Mouse (Mus musculus) left cerebral cortex, adult 2 months (tissue): Measurements from ENCODE around the gene Lsamp. TPM values are rescaled to one million over a fixed set of nuclear protein-coding genes. Genes with fewer than 3 reads are reported as not detected.
A peak's percentile ranks its signal among the peaks of the same experiment; 100 is the strongest.

Experiments
- DNase-seq, 2 experiments: peaks; one replicate each; pipeline ENCODE4 v3.0.0; 2021 to 2022; ENCODE audit warnings: low spot score in 2 of 2, mixed read lengths in 1 of 2; ENCODE audit errors: extremely low spot score in 1 of 2
- H3K27ac ChIP-seq: fragments of 200-600 bp; 2 replicates; pipeline ENCODE4 v1.8.1; 2022
- H3K4me3 ChIP-seq: fragments of 200-600 bp; 2 replicates; pipeline ENCODE4 v1.8.1; 2022
- CTCF ChIP-seq: fragments of 200-600 bp; IDR thresholded peaks from 2 replicates; pipeline ENCODE4 v1.8.1; 2022; ENCODE audit warnings: antibody characterized with exemption, mild to moderate bottlenecking, moderate library complexity
- intact Hi-C: fragments of 180-260 bp; cut with DNase I; formaldehyde crosslinking; loops from one replicate; pipeline ENCODE4 v1.15.1; 2025
- total RNA-seq, 2 experiments: library from RNA; stranded (reverse); gene quantifications; 2 replicates each; pipeline ENCODE4 v1.2.3; 2021

Lsamp gene
- total RNA-seq, 2 experiments from 2014 or later, result 245 to 265 TPM

GRCm38 (mm10) chr16:41551851-41552262 lies 1567.7 kb downstream of the Lsamp start:
- H3K27ac ChIP-seq, result peak overlapping the region; percentile 58
- no peak for TF ChIP-seq CTCF
- DNase-seq, result peak in 1 of 2 experiments; percentile 49
- intact Hi-C loops, result no loop called here
- H3K4me3 ChIP-seq, result no peak overlapping the region

- intact Hi-C loops, result no loop called here
- H3K4me3 ChIP-seq, result no peak overlapping the region
- TF ChIP-seq CTCF, result no peak
- no peak for DNase-seq
- H3K27ac ChIP-seq, result no peak overlapping the region
These were observed 1572.9 kb downstream of the Lsamp start for GRCm38 (mm10) chr16:41557104-41557503.

DNA sequence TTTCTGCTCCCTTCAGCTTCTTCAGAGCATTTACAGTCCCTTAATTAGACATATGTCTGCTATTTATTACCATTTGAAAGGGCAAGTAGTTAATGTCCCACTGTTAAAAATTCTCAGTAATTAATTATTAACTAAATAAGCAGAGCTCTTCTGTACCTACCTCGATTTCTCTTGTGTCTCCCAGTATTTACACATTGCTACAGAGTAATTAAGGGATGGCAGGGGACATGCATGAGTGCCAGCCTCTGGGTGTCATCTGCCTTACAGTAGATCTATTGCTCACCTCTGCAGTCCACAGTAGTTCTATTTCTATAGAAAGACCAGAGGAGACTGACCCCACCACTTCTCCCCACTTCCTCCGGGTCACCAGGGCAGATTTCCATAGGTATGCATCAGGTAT lies 1581.1 kb downstream of the Lsamp start:
- DNase-seq, result no peak
- H3K4me3 ChIP-seq, result no peak overlapping the region
- intact Hi-C loops, result no loop called here
- TF ChIP-seq CTCF, result no peak
- H3K27ac ChIP-seq, result no peak overlapping the region

DNA sequence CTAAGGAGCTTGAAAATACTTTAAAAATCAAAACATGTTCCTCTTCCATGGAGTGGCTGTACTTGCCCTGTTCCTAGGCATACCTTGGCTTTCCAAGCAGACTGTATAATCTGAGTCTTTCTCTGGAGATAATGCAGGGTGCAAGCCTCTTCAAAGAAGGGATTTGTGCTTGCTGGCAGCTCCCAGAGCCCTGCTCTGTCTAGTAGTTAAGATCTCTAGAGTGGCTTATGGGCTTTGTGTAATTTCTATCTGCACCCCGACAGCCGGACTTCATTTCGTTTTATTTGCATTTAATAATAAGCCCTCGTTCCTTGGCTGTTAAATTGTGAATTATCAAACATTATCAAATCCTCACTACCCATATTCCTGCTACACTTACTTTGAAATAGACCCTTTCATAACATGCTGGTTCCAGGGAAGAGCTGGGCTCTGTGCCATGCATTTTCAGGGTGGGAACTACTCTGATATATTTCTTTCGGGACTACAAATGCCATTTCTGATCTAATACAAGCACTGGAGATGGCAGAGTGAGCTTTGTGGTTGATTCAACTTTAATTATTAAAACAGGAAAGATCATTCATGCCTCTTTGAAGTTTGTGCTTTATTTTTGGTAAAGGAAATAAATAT lies 1604.6 kb downstream of the Lsamp start:
- DNase-seq, result no peak
- no peak for TF ChIP-seq CTCF
- Histone ChIP-seq H3K27ac (no peak overlapping the region), H3K4me3 (no peak overlapping the region)
- intact Hi-C loops, result no loop called here

- Histone ChIP-seq H3K27ac (no peak overlapping the region), H3K4me3 (no peak overlapping the region)
- intact Hi-C loops, result no loop called here
- no peak for TF ChIP-seq CTCF
- DNase-seq, result no peak
These were observed 1628.1 kb downstream of the Lsamp start for GRCm38 (mm10) chr16:41612229-41612628.

DNA sequence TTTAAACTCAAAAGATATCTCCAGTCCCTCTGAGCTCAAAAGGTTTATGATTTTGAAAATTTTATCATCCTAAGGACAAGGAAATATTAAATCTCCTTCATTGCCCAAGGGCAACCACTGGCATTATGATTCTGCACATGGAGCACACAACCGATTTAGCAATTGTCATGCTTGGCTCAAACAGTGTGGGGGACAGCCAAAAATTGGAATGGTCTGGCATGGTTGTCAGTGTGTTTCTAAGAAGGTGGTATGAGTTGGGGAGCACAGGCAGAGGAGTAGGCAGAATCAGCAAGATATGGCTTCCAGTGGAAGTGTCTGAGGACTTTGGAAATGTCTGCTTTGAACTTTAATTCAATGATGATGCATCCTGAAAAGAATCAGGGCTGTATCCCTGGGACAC lies 1639.7 kb downstream of the Lsamp start:
- H3K4me3 ChIP-seq, result no peak overlapping the region
- intact Hi-C loops, result no loop called here
- no peak overlapping the region for H3K27ac ChIP-seq
- no peak for TF ChIP-seq CTCF
- no peak for DNase-seq

DNA sequence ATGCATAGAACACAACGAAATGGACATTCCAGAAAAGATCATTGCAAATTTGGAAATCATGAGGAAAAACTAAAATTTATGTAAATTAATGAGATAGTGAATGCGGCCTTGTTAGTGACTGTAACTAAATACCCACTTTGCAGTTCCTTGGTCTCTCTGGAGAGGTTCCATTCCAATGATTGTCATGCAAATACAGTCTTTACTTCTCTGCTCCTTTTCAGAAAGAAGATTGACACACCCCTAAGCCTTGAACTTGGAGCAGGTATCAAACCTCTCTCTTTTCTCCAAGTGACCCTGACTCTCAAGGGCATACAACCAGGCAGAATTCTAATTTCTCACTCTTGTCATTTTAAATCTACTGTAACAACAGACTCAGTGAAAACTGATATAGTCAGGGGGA lies 1649.7 kb downstream of the Lsamp start:
- intact Hi-C loops, result no loop called here
- Histone ChIP-seq H3K4me3 (no peak overlapping the region), H3K27ac (no peak overlapping the region)
- no peak for TF ChIP-seq CTCF
- DNase-seq, result no peak

GRCm38 (mm10) chr16:41640876-41641275 lies 1656.7 kb downstream of the Lsamp start:
- H3K4me3 ChIP-seq, result no peak overlapping the region
- intact Hi-C loops, result no loop called here
- no peak for DNase-seq
- no peak for TF ChIP-seq CTCF
- H3K27ac ChIP-seq, result no peak overlapping the region

GRCm38 (mm10) chr16:41653261-41653660 lies 1669.1 kb downstream of the Lsamp start:
- no peak for TF ChIP-seq CTCF
- Histone ChIP-seq H3K4me3 (no peak overlapping the region), H3K27ac (no peak overlapping the region)
- intact Hi-C loops, result no loop called here
- no peak for DNase-seq

DNA sequence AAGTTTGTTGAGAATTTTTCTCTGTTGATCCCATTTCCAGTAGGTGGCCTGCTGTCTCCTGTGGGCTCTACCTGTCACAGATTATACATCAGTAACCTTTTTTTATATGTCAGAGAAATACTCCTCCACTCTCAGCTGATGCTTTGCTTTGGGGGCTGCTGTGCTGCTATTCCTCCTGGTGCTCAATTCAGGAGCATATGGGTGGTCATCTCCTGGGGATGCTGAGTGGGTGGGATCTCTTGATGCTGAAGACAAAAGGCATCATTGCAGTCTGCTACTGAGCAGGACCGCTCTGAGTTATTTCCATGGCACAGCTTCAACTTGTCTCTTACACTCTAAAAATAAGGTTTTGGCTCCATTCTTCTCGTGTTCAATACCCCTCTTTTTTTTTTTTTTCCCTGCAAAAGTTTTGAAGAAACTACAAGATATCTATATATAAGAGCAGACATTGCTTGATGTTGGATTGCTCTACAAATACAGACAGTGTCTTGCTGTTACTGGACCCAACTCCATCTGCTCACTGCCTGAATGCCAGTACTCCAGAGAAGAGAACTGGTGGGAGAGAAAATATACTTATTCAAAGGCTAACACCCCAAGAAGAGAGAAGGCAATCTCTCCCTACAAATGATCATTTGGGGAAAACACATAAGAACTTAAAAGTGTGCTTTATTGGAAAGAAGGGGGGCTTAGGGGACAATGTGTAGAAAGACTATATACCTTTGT lies 1690.3 kb downstream of the Lsamp start:
- no peak; the same call in 1 of the 2 replicates for TF ChIP-seq CTCF
- intact Hi-C loops, result loop anchor here (5.0 kb wide), 1 partner anchor 73 kb away; no protein-coding TSS in a partner anchor
- no peak overlapping the region; the same call in 1 of the 2 replicates for H3K27ac ChIP-seq
- H3K4me3 ChIP-seq, result no peak overlapping the region
- no peak for DNase-seq

- Histone ChIP-seq H3K4me3 (no peak overlapping the region), H3K27ac (peak overlapping the region; percentile 29; the same call in 1 of the 2 replicates)
- no peak for TF ChIP-seq CTCF
- intact Hi-C loops, result loop anchor here (5.0 kb wide), 1 partner anchor 72 kb away; no protein-coding TSS in a partner anchor
- DNase-seq, result no peak
These were observed 1691.6 kb downstream of the Lsamp start for GRCm38 (mm10) chr16:41675774-41676173.

- no peak overlapping the region for H3K4me3 ChIP-seq
- H3K27ac ChIP-seq, result no peak overlapping the region
- no peak for DNase-seq
- intact Hi-C loops, result no loop called here
- TF ChIP-seq CTCF, result peak; percentile 56
These were observed 1708.3 kb downstream of the Lsamp start for GRCm38 (mm10) chr16:41692435-41692834.
